Comparison of ENCODE assay signal across 17 mouse cellular contexts in genomic region chr12:73363401-73363800, GRCm38 (mm10).
"Had no signal": no experiment of that assay in that cellular context is flagged by ENCODE, and none has a peak within 500 bp of the region (broad histone marks: within the 10 kb centered on the region; RNA-seq: fewer than 3 reads in every experiment).

No protein-coding gene starts in this region.

- H3K9ac ChIP-seq: liver, postnatal 0 days; lung, embryonic 15.5 days; midbrain, embryonic 12.5 days; midbrain, embryonic 15.5 days; neural tube, embryonic 12.5 days; stomach, embryonic 15.5 days had no signal

- H3K4me3 ChIP-seq: lung, embryonic 15.5 days; megakaryocyte, embryonic 14.5 days; midbrain, embryonic 12.5 days; midbrain, embryonic 15.5 days; neural tube, embryonic 12.5 days; stomach, embryonic 15.5 days had no signal

- H3K27ac ChIP-seq: lung, embryonic 15.5 days; macrophage; midbrain, embryonic 12.5 days; midbrain, embryonic 15.5 days; neural tube, embryonic 12.5 days; stomach, embryonic 15.5 days; stomach, postnatal 0 days had no signal

- DNase-seq: liver, postnatal 0 days; lung, adult 2 months; lung, postnatal 14 days; lung, postnatal 36 days; right cerebral cortex, postnatal 14 days; thymus, adult 2 months; thymus, postnatal 25 days; thymus, postnatal 4 days had no signal

- H3K4me1 ChIP-seq: stomach, embryonic 15.5 days had no signal

- H3K9me3 ChIP-seq: lung, embryonic 15.5 days; megakaryocyte, embryonic 14.5 days; midbrain, embryonic 12.5 days; midbrain, embryonic 15.5 days; neural tube, embryonic 12.5 days; stomach, embryonic 15.5 days had no signal

- H3K27me3 ChIP-seq: lung, embryonic 15.5 days; midbrain, embryonic 12.5 days; midbrain, embryonic 15.5 days; neural tube, embryonic 12.5 days; stomach, embryonic 15.5 days had no signal

- H3K36me3 ChIP-seq: lung, embryonic 15.5 days; midbrain, embryonic 12.5 days; midbrain, embryonic 15.5 days; neural tube, embryonic 12.5 days; stomach, embryonic 15.5 days had no signal

- H3K4me2 ChIP-seq: lung, embryonic 15.5 days; midbrain, embryonic 12.5 days; midbrain, embryonic 15.5 days; neural tube, embryonic 12.5 days; stomach, embryonic 15.5 days had no signal

- ATAC-seq: liver, postnatal 0 days; lung, postnatal 0 days; midbrain, embryonic 15.5 days had no signal
